Mouse (Mus musculus): ENCODE measurements around the gene Sgms2. TPM values are rescaled to one million over a fixed set of nuclear protein-coding genes. Genes with fewer than 3 reads are reported as not detected.

Gene Sgms2
- polyA plus RNA-seq, 1 experiment from 2014 or later = 1.5 TPM

DNA sequence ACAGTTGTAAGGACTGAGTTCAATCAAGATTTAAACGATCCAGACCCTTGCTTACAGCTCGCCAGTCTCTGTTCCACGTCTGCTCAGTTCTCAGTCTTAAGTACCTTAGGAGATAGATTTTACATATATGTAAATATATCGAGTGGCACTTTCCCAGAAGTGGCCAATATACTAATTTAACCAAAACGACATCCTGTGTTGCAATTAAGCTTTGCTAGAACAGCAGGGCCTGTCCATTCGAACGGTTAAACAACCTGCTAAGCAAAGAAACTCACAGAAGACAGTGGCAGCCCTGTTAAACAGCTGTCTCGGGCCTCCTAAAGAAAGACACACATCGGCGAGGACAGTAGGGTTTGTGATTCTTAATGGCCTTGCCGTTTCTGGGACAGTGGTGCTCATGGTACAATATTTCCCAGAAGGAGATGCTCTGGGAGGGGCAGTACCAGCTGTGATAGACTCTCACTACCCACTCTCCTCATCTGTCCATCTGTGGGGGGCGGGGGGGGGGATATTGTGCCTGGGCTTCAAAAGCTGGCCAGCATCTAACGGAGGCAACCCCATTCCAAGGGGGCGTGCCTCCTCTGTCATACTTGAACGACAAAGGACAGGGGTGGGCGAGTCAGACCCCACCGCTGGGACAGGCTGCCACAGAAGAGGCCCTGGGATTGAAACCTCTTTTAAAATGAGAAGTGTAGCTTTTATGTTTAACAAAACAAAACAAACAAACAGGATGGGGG is 9.1 kb downstream of the Sgms2 start:
- ATAC-seq (ENCODE audit: insufficient number of reproducible peaks, low FRiP score, low TSS enrichment, low read depth) = no peak
- Histone ChIP-seq H3K27me3 (ENCODE audit: control insufficient read depth, insufficient read depth, low read length) (no peaks in the 10 kb centered on the region), H3K9me3 (ENCODE audit: control insufficient read depth, low read length) (no peaks in the 10 kb centered on the region), H3K36me3 (ENCODE audit: control insufficient read depth, insufficient read depth, low read length) (no peaks in the 10 kb centered on the region), H3K4me1 (ENCODE audit: control insufficient read depth, insufficient read depth, low read length) (no peaks in the 10 kb centered on the region), H3K4me3 (ENCODE audit: low read depth, low read length) (no peak overlapping the region), H3K27ac (replicated peaks; ENCODE audit: low read depth, low read length) (no peak overlapping the region), H3K4me2 (ENCODE audit: low read depth, severe bottlenecking) (no peak overlapping the region), H3K9ac (ENCODE audit: low read length) (no peak overlapping the region)
- WGBS = 68% methylated on average over 17 of the region's 17 CpGs
- DNase-seq (ENCODE audit: low spot score) = no peak

DNA sequence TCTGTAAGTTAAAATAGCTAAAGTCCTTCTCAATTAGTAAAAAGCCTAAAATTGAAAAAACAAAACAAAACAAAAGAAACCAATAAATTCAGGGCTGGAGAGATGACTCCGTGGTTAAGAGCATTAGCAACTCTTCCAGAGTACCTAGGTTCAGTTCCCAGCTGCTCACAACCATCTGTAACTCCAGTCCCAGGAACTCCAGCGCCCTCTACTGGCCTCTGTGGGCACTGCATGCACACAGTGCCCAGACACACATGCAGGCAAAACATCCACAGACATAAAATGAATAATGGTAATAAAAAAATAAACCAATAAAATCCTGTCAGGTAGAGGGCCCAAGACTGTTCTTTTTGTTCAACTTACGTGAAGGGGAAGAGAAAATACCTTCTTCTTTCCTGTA is 10.6 kb downstream of the Sgms2 start:
- H3K9me3 ChIP-seq (ENCODE audit: control insufficient read depth, low read length) = no peaks in the 10 kb centered on the region
- H3K4me2 ChIP-seq (ENCODE audit: low read depth, severe bottlenecking) = no peak overlapping the region
- no peaks in the 10 kb centered on the region for H3K4me1 ChIP-seq (ENCODE audit: control insufficient read depth, insufficient read depth, low read length)
- H3K27me3 ChIP-seq (ENCODE audit: control insufficient read depth, insufficient read depth, low read length) = no peaks in the 10 kb centered on the region
- H3K27ac ChIP-seq (replicated peaks; ENCODE audit: low read depth, low read length) = no peak overlapping the region
- H3K4me3 ChIP-seq (ENCODE audit: low read depth, low read length) = no peak overlapping the region
- peak; percentile 32 for DNase-seq (ENCODE audit: low spot score)
- no peak overlapping the region for H3K9ac ChIP-seq (ENCODE audit: low read length)
- 55% methylated on average over 3 of the region's 3 CpGs for WGBS
- H3K36me3 ChIP-seq (ENCODE audit: control insufficient read depth, insufficient read depth, low read length) = no peaks in the 10 kb centered on the region
- no peak for ATAC-seq (ENCODE audit: insufficient number of reproducible peaks, low FRiP score, low TSS enrichment, low read depth)

DNA sequence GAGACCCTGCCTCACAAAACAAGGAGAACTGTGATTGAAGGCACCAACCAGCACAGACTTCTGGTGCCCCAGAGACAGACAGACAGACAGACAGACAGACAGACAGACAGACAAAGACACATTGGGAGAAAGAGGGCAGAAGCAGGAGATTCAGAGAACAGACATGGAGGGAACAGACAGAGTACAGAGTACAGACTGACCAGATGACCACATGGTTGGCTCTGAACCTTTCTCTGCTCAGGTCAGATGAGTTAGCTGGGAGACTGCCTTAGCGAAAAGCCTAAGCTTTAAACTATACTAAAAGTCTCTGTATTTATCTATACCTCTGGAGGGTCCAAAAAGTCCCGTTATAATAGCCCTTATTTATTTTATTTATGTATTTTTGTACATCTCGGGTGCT is 11.8 kb downstream of the Sgms2 start:
- Histone ChIP-seq H3K4me1 (ENCODE audit: control insufficient read depth, insufficient read depth, low read length) (no peaks in the 10 kb centered on the region), H3K4me2 (ENCODE audit: low read depth, severe bottlenecking) (no peak overlapping the region), H3K9ac (ENCODE audit: low read length) (no peak overlapping the region), H3K4me3 (ENCODE audit: low read depth, low read length) (no peak overlapping the region), H3K27ac (replicated peaks; ENCODE audit: low read depth, low read length) (no peak overlapping the region), H3K36me3 (ENCODE audit: control insufficient read depth, insufficient read depth, low read length) (no peaks in the 10 kb centered on the region), H3K9me3 (ENCODE audit: control insufficient read depth, low read length) (no peaks in the 10 kb centered on the region), H3K27me3 (ENCODE audit: control insufficient read depth, insufficient read depth, low read length) (no peaks in the 10 kb centered on the region)
- no peak for DNase-seq (ENCODE audit: low spot score)
- ATAC-seq (ENCODE audit: insufficient number of reproducible peaks, low FRiP score, low TSS enrichment, low read depth) = no peak
- WGBS = 94% methylated on average over 3 of the region's 3 CpGs

DNA sequence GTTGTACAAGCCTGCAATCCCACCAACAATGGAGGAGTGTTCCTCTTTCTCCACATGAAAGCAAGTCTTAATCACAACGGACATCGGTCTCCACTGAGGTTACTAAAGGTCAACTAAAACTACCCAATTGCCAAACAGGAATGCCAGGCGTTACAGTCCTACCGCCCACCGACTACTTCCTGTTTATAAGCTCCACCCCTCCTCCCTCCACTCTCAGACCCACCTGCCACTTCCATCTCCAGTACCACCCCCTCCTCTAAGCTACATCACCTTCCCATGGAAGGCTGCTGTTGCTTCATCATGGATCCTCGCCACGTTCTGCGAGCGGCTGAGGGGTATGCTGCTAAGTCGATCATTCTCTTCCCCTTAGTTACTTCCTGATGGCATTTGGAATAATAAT is 15.2 kb downstream of the Sgms2 start:
- no peaks in the 10 kb centered on the region for H3K9me3 ChIP-seq (ENCODE audit: control insufficient read depth, low read length)
- DNase-seq (ENCODE audit: low spot score) (no peak), ATAC-seq (ENCODE audit: insufficient number of reproducible peaks, low FRiP score, low TSS enrichment, low read depth) (no peak)
- no peak overlapping the region for H3K27ac ChIP-seq (replicated peaks; ENCODE audit: low read depth, low read length)
- H3K27me3 ChIP-seq (ENCODE audit: control insufficient read depth, insufficient read depth, low read length) = no peaks in the 10 kb centered on the region
- no peaks in the 10 kb centered on the region for H3K4me1 ChIP-seq (ENCODE audit: control insufficient read depth, insufficient read depth, low read length)
- H3K9ac ChIP-seq (ENCODE audit: low read length) = no peak overlapping the region
- no peak overlapping the region for H3K4me2 ChIP-seq (ENCODE audit: low read depth, severe bottlenecking)
- no peak overlapping the region for H3K4me3 ChIP-seq (ENCODE audit: low read depth, low read length)
- 93% methylated on average over 10 of the region's 10 CpGs for WGBS
- no peaks in the 10 kb centered on the region for H3K36me3 ChIP-seq (ENCODE audit: control insufficient read depth, insufficient read depth, low read length)

DNA sequence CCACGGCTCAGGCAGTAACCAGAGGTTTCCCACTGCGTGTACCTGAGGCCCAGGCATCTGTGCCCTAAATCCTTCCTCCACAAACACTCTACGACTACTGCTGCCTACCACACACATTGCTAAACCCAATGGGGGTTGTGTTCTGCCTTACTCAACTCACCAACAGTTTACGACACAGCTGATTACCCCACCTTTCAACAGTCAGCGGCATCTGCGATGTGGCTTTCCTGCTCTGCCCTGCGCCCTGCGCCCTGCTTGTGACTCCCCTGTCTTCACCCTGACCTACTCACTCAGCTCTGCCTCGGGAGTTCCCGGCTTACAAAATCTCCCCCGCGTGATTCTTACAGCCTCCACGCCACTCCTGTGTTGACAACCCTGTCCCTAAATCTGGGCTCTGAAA is 16.7 kb downstream of the Sgms2 start:
- H3K27ac ChIP-seq (replicated peaks; ENCODE audit: low read depth, low read length) = no peak overlapping the region
- DNase-seq (ENCODE audit: low spot score) = no peak
- no peak overlapping the region for H3K4me3 ChIP-seq (ENCODE audit: low read depth, low read length)
- no peaks in the 10 kb centered on the region for H3K36me3 ChIP-seq (ENCODE audit: control insufficient read depth, insufficient read depth, low read length)
- 0 out of 2 replicates have a peak, but pooled peaks cover 2% of the 10 kb centered on the region for H3K4me1 ChIP-seq (ENCODE audit: control insufficient read depth, insufficient read depth, low read length)
- no peak for ATAC-seq (ENCODE audit: insufficient number of reproducible peaks, low FRiP score, low TSS enrichment, low read depth)
- H3K9ac ChIP-seq (ENCODE audit: low read length) = no peak overlapping the region
- no peak overlapping the region for H3K4me2 ChIP-seq (ENCODE audit: low read depth, severe bottlenecking)
- H3K27me3 ChIP-seq (ENCODE audit: control insufficient read depth, insufficient read depth, low read length) = no peaks in the 10 kb centered on the region
- H3K9me3 ChIP-seq (ENCODE audit: control insufficient read depth, low read length) = no peaks in the 10 kb centered on the region
- 58% methylated on average over 13 of the region's 13 CpGs for WGBS

DNA sequence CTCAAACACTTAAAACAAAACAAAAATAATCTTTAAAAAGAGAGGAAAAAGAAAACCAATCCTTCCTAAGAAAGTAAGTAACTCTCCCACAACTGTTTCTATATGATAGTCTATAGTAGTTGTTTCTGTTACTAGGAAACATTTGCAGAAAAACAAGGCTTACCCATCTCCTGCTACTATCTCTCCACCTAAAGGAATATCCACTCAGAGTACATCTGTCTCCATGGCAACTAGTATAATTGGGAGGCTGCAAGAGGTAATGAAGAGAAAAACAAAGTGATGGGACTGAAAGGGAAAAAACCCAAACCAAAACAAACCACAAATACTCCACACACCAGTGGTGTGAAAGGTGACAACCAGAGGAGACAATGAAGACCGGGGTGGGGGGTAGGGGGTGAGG is 17.7 kb downstream of the Sgms2 start:
- no peaks in the 10 kb centered on the region for H3K36me3 ChIP-seq (ENCODE audit: control insufficient read depth, insufficient read depth, low read length)
- H3K4me3 ChIP-seq (ENCODE audit: low read depth, low read length) = no peak overlapping the region
- no peaks in the 10 kb centered on the region for H3K9me3 ChIP-seq (ENCODE audit: control insufficient read depth, low read length)
- DNase-seq (ENCODE audit: low spot score) = no peak
- H3K4me2 ChIP-seq (ENCODE audit: low read depth, severe bottlenecking) = no peak overlapping the region
- H3K4me1 ChIP-seq (ENCODE audit: control insufficient read depth, insufficient read depth, low read length) = 0 out of 2 replicates have a peak, but pooled peaks cover 2% of the 10 kb centered on the region
- 0% methylated on average over 1 of the region's 1 CpGs for WGBS
- H3K27ac ChIP-seq (replicated peaks; ENCODE audit: low read depth, low read length) = no peak overlapping the region
- H3K27me3 ChIP-seq (ENCODE audit: control insufficient read depth, insufficient read depth, low read length) = no peaks in the 10 kb centered on the region
- ATAC-seq (ENCODE audit: insufficient number of reproducible peaks, low FRiP score, low TSS enrichment, low read depth) = no peak
- no peak overlapping the region for H3K9ac ChIP-seq (ENCODE audit: low read length)

DNA sequence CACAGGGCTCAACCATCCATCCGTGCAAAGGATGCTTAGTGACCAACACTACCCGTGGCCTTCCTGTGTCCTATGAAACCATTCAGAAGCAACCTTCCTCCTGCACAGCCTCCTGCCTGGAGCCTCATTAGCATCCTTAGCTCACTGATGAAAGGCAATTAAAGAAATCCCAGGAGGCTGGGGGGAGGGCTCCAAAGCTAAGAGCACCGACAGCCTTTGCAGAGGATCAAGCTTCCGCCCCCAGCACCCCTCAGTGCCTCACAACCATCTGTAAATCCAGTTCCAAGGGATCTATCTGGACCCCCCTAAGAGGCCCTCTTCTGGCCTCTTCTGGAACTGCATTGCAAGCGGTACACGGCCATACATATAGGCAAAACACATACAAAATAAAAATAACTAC is 19.4 kb downstream of the Sgms2 start:
- Histone ChIP-seq H3K4me1 (ENCODE audit: control insufficient read depth, insufficient read depth, low read length) (0 out of 2 replicates have a peak, but pooled peaks cover 2% of the 10 kb centered on the region), H3K27ac (replicated peaks; ENCODE audit: low read depth, low read length) (no peak overlapping the region), H3K4me2 (ENCODE audit: low read depth, severe bottlenecking) (no peak overlapping the region), H3K4me3 (ENCODE audit: low read depth, low read length) (no peak overlapping the region), H3K9ac (ENCODE audit: low read length) (no peak overlapping the region), H3K27me3 (ENCODE audit: control insufficient read depth, insufficient read depth, low read length) (no peaks in the 10 kb centered on the region), H3K9me3 (ENCODE audit: control insufficient read depth, low read length) (no peaks in the 10 kb centered on the region), H3K36me3 (ENCODE audit: control insufficient read depth, insufficient read depth, low read length) (no peaks in the 10 kb centered on the region)
- no peak for ATAC-seq (ENCODE audit: insufficient number of reproducible peaks, low FRiP score, low TSS enrichment, low read depth)
- DNase-seq (ENCODE audit: low spot score) = peak; percentile 43
- WGBS = 49% methylated on average over 6 of the region's 6 CpGs

DNA sequence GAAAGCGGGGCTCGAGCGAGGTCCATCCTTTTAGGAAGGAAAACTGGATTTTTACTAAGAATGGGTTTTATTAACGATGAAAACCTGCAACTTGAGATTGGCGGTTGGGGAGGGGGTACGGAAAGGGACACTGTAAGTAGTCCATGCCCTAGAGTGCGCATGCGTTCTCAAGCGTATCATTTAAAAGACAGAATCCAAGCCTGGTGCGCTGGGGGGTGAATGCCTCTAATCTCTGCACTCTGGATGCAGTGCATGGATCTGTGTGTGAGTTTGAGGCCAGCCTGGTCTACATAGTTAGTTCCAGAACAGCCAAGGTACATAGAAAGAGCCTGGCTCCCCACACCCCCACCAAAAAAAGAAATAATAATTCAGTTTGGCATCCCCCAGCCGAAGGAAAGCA is 19.8 kb downstream of the Sgms2 start:
- Histone ChIP-seq H3K9ac (ENCODE audit: low read length) (no peak overlapping the region), H3K9me3 (ENCODE audit: control insufficient read depth, low read length) (no peaks in the 10 kb centered on the region), H3K27me3 (ENCODE audit: control insufficient read depth, insufficient read depth, low read length) (no peaks in the 10 kb centered on the region), H3K27ac (replicated peaks; ENCODE audit: low read depth, low read length) (no peak overlapping the region), H3K36me3 (ENCODE audit: control insufficient read depth, insufficient read depth, low read length) (no peaks in the 10 kb centered on the region), H3K4me1 (ENCODE audit: control insufficient read depth, insufficient read depth, low read length) (0 out of 2 replicates have a peak, but pooled peaks cover 2% of the 10 kb centered on the region), H3K4me2 (ENCODE audit: low read depth, severe bottlenecking) (no peak overlapping the region), H3K4me3 (ENCODE audit: low read depth, low read length) (no peak overlapping the region)
- ATAC-seq (ENCODE audit: insufficient number of reproducible peaks, low FRiP score, low TSS enrichment, low read depth) (no peak), DNase-seq (ENCODE audit: low spot score) (no peak)
- 76% methylated on average over 11 of the region's 11 CpGs for WGBS

DNA sequence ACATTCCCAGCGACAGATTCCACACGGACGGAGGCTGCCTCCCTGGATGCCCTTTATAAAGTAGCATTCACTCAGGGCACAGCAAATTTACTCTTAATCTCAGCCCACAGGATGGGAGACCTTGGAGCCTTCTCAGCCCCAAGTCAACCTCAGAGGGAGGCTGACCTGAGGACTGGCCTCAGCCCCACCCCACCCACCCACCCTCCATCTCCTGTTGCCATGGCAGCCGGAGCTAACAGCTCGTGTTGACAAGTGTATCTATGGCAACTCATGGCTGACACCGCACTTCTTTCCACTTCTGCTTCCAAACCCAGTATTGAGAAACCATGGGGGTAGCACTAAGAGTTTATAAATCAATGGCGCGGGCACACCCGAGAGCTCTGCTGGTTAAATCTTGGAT is 20.4 kb downstream of the Sgms2 start:
- H3K9me3 ChIP-seq (ENCODE audit: control insufficient read depth, low read length) = no peaks in the 10 kb centered on the region
- H3K4me3 ChIP-seq (ENCODE audit: low read depth, low read length) = no peak overlapping the region
- no peak overlapping the region for H3K27ac ChIP-seq (replicated peaks; ENCODE audit: low read depth, low read length)
- H3K4me1 ChIP-seq (ENCODE audit: control insufficient read depth, insufficient read depth, low read length) = 0 out of 2 replicates have a peak, but pooled peaks cover 2% of the 10 kb centered on the region
- H3K4me2 ChIP-seq (ENCODE audit: low read depth, severe bottlenecking) = no peak overlapping the region
- ATAC-seq (ENCODE audit: insufficient number of reproducible peaks, low FRiP score, low TSS enrichment, low read depth) = no peak; the same call in 1 of the 2 replicates
- WGBS = 52% methylated on average over 9 of the region's 9 CpGs
- no peak overlapping the region for H3K9ac ChIP-seq (ENCODE audit: low read length)
- no peaks in the 10 kb centered on the region for H3K27me3 ChIP-seq (ENCODE audit: control insufficient read depth, insufficient read depth, low read length)
- no peaks in the 10 kb centered on the region for H3K36me3 ChIP-seq (ENCODE audit: control insufficient read depth, insufficient read depth, low read length)
- DNase-seq (ENCODE audit: low spot score) = peak; percentile 53
